Mouse (Mus musculus): ENCODE measurements at regions not wholly inside any gene's neighbourhood (a gene's known extent, or its start where the extent isn't known, plus 50 kb on each side); places are given as distances from the start of the nearest gene placed in this dataset.

GRCm38 (mm10) chr4:52666768-52667480 is 70.8 kb downstream of the Toporsl start:
- no peak for DNase-seq

DNA sequence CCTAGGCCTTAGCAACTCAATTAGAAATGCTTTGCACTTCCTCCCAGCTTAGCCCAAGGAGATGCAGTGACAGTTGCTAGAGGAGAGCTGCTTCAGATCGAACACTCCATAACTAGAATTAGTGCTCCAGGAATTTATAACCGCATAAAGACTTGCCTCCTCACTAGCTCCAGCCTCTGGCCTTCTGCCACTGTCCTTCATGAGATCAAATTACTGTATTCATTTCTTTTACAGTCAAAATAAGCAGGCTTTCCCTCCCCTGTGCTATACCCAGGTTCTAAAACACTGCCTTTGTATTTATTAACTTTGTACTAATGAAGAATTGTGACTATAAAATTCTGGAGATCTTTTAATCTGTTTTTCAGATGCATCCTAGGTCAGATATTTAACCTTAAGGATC is 104.8 kb upstream of the Olfr275 start:
- no peak for DNase-seq

DNA sequence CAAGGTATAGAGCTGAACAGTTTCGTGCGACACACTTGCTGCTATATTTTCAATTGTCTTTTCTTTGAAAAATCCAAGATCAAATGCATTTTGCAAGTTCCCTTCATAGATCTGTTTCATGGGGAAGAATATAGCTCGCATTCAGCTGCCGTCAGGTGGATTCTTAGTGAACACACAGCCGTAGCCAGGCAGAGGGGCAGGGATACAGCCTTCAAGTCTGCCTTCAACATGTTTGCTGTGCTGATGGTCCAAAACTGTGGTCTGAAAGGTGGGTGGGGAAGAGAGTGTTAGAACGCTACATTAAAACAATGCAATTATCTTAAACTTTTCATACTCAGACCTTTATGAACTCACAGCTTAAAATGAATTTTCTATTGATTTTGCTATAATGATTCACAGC is 88.2 kb upstream of the Olfr275 start:
- DNase-seq = no peak

DNA sequence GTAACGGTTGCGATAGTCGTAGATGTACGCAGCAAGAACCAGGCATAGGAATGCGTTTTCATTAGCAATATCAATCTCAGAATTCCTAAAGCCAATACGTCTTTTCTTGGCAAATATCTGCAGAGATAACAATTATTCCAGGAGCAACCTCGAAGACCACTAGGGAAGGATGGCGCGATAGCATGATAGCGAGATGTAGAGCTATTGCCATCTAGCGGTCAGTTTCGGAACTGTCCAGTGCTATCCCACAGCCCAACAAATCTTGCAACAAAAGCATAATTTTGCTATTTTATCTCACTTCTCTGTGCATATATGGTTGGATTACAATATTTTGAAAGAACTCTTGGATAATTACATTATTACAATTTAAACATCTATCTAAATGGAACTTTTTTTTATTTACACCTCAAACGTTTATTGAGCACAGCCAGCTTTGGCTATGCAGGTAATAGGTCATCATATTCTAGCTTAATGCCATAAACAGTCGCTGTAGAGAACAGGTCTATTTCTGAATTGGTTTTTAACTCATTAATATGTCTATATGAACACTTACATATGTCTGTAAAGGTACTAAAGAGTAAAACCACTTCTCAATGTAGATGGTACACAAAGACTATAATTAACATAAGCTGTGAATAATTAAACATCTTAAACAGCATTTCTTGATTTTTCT is 87.6 kb upstream of the Olfr275 start:
- peak; percentile 45 for DNase-seq

DNA sequence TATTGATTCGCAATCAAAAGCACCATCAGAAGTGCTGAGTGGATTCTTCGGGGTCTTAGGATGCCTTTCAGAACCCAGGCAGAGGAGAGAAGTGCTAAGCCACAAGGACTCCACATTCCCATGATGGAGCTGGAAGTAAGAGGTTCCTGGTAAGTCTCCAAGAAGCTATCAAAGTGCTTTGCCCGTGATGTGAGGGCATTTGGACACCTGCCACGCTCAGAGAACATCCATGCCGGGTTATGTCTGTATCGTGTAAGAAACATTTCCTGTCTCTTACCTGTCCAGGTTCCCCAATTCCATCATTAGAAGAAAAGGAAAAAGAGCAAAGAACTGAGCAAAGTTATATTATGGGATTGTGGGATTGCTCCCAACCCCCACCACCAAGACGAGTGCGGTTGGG is 81.3 kb upstream of the Olfr275 start:
- no peak for DNase-seq

GRCm38 (mm10) chr4:52739543-52740474 is 74.6 kb upstream of the Olfr275 start:
- no peak for DNase-seq

DNA sequence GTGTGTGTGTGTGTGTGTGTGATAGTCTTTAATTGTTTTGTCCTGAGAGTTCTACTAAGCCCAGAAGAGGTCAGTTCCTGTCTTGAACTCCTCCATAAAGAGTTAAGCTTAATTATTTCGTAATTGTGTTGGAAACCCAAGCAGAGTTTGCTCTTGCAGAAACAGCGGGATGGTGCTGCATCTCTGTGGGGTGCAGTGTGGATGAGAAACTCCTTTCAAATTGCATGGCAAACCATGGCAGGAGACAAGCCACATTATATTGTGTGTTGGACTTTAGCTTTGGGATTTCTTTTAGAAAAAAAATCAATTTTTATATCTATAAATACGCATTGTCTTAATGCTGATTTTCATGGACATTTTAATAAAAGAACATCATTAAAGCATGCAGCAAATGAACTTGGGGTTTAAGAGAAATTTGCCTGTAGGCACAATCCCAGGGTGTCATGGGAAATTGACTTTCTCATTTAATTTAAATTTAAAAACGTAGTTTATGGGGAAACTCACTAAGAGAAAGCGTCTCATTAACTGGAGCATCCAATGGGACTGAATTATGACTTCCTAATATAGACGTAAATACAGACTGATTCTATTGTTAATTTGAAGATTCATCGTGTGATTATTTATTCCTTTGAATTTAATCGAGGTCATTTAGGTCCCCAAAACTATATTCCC is 61.4 kb upstream of the Olfr275 start:
- no peak for DNase-seq

All from adrenal gland, postnatal 25 days (tissue).